Mouse (Mus musculus): Measurements from ENCODE around the gene Pcgf3. TPM values are rescaled to one million over a fixed set of nuclear protein-coding genes. Genes with fewer than 3 reads are reported as not detected.

Pcgf3 gene
- 27.2 and 34.0 TPM in 2 replicates for polyA plus RNA-seq (2014; fragmentation: Nextera tagmentation; extraction: Ambion mirVana)

DNA sequence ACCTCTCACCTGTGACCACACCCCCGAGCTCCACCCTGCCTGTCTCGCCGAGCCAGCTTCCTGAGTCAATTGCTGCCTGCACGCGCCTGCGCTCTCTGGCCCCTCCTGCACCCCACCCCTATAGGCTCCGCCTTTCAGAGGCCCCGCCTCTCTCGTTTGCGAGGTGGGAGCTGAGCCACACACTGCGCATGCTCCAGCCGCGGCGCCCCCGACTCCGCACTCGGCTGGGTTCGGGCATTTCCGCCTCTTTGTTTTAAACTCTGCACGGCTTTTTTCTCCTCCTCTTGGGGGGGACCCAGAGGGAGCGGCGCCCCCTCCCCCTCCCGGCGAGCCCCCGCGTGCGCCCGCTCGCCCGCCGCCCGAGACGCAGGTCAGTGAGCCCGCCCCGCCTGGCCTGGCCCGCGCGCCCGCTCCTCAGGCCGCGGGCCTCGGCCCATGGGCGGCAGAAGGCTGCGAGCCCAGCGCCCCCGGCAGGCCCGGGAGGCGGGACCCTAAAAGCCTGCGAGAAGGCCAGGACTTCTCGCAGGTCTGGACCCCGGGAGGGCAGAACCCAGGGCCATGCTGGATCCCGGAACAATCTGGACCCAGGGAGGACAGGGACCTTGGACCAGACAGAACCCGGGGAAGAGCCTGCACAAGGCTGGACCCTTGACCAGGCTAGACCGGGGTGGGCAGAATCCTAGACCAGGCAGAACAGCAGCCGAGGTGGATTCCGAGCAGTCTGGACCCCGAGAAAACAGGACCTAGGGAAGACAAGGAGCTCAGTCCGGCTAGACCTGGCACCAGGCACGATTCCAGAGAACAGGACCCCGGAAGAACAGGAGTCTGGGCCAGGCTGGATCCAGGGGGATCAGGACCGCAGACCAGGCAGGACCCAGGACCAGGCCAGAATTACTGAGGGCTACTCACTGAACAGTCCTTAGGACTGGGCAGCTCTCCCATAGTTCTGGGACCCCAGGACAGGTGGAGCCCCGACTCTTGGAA is at the start of gene Pcgf3:
Gene Pcgf3, plus strand, starts transcription at position 151 of the 984 bp plus-strand sequence.
- H3K4me1 ChIP-seq (ENCODE audit: control insufficient read depth, insufficient read depth, low read length): peaks cover 17% of the 10 kb centered on the region
- WGBS: 1% methylated on average over 58 of the region's 62 CpGs
- H3K4me3 ChIP-seq (ENCODE audit: low read depth, low read length): peak within 1 kb of the TSS; percentile 96
- peak; percentile 98 for ATAC-seq (ENCODE audit: insufficient number of reproducible peaks, insufficient read depth, low FRiP score, low read depth)
- peak within 1 kb of the TSS; percentile 84 for H3K27ac ChIP-seq (ENCODE audit: low read length)
- H3K36me3 ChIP-seq (ENCODE audit: control insufficient read depth, insufficient read depth, low read length): no peaks in the 10 kb centered on the region
- peak within 1 kb of the TSS; percentile 98 for H3K4me2 ChIP-seq (replicated peaks; ENCODE audit: low read depth, low read length)
- H3K9me3 ChIP-seq (ENCODE audit: control insufficient read depth, low read depth, low read length): no peaks in the 10 kb centered on the region
- peak within 1 kb of the TSS; percentile 99 for H3K9ac ChIP-seq (replicated peaks; ENCODE audit: low read depth, low read length)
- no peaks in the 10 kb centered on the region for H3K27me3 ChIP-seq (ENCODE audit: control insufficient read depth, insufficient read depth, low read length)

DNA sequence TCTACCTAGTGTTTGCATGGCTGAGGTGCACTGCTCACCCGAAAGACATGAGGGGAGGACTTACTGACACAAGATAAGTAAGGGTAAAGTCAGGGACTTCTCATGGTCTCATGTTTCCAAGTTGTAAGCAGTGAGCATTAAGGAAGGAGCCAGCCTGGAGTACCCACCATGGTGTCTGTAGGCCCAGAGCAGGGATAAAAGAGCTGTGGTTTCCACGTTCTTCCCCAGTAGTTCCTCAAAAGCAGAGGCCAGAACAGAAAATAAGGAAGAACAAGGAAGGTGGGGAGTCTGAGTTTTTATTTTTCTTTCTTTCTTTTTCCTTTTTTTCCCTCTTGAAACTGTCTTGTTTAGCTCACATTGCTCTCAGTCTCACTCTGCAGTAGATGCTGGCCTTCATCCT is 46.3 kb upstream of the Pcgf3 start:
- Histone ChIP-seq H3K9ac (replicated peaks; ENCODE audit: low read depth, low read length) (no peak overlapping the region), H3K9me3 (ENCODE audit: control insufficient read depth, low read depth, low read length) (no peaks in the 10 kb centered on the region), H3K27ac (ENCODE audit: low read length) (no peak overlapping the region), H3K4me2 (replicated peaks; ENCODE audit: low read depth, low read length) (no peak overlapping the region), H3K4me3 (ENCODE audit: low read depth, low read length) (no peak overlapping the region), H3K36me3 (ENCODE audit: control insufficient read depth, insufficient read depth, low read length) (no peaks in the 10 kb centered on the region), H3K27me3 (ENCODE audit: control insufficient read depth, insufficient read depth, low read length) (no peaks in the 10 kb centered on the region), H3K4me1 (ENCODE audit: control insufficient read depth, insufficient read depth, low read length) (no peaks in the 10 kb centered on the region)
- WGBS: 58% methylated on average over 2 of the region's 2 CpGs
- ATAC-seq (ENCODE audit: insufficient number of reproducible peaks, insufficient read depth, low FRiP score, low read depth): no peak

GRCm38 (mm10) chr5:108422741-108423140 is 38.3 kb upstream of the Pcgf3 start:
- Histone ChIP-seq H3K27me3 (ENCODE audit: control insufficient read depth, insufficient read depth, low read length) (no peaks in the 10 kb centered on the region), H3K4me2 (replicated peaks; ENCODE audit: low read depth, low read length) (no peak overlapping the region), H3K4me1 (ENCODE audit: control insufficient read depth, insufficient read depth, low read length) (no peaks in the 10 kb centered on the region), H3K9me3 (ENCODE audit: control insufficient read depth, low read depth, low read length) (no peaks in the 10 kb centered on the region), H3K27ac (ENCODE audit: low read length) (no peak overlapping the region), H3K36me3 (ENCODE audit: control insufficient read depth, insufficient read depth, low read length) (no peaks in the 10 kb centered on the region), H3K9ac (replicated peaks; ENCODE audit: low read depth, low read length) (no peak overlapping the region), H3K4me3 (ENCODE audit: low read depth, low read length) (no peak overlapping the region)
- no peak for ATAC-seq (ENCODE audit: insufficient number of reproducible peaks, insufficient read depth, low FRiP score, low read depth)
- WGBS: 67% methylated on average over 3 of the region's 3 CpGs

DNA sequence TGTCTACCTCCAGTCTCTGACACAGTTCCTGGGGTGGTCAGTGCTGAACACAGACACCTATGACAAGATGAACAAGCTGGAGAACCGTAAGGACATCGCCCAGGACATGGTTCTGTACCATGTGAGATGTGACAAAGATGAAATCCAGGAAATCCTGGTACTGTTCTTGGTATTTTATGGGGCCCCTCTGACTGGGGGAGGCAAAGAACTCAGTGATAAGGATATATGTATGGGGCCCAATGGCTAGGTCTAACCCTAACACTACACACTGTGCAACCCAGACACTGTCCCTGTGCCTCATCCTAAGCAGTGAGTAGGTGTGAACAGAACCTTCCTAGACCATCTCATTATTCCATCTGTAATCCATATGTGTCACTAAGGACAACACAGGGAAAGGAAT is 37.6 kb upstream of the Pcgf3 start:
- Histone ChIP-seq H3K9ac (replicated peaks; ENCODE audit: low read depth, low read length) (no peak overlapping the region), H3K27me3 (ENCODE audit: control insufficient read depth, insufficient read depth, low read length) (no peaks in the 10 kb centered on the region)

GRCm38 (mm10) chr5:108427186-108427585 is 33.8 kb upstream of the Pcgf3 start:
- Histone ChIP-seq H3K27ac (ENCODE audit: low read length) (no peak overlapping the region), H3K4me3 (ENCODE audit: low read depth, low read length) (no peak overlapping the region), H3K4me2 (replicated peaks; ENCODE audit: low read depth, low read length) (no peak overlapping the region), H3K4me1 (ENCODE audit: control insufficient read depth, insufficient read depth, low read length) (no peaks in the 10 kb centered on the region), H3K9ac (replicated peaks; ENCODE audit: low read depth, low read length) (no peak overlapping the region), H3K36me3 (ENCODE audit: control insufficient read depth, insufficient read depth, low read length) (no peaks in the 10 kb centered on the region; the same call in none of the 2 replicates), H3K9me3 (ENCODE audit: control insufficient read depth, low read depth, low read length) (no peaks in the 10 kb centered on the region), H3K27me3 (ENCODE audit: control insufficient read depth, insufficient read depth, low read length) (no peaks in the 10 kb centered on the region)
- 43% methylated on average over 1 of the region's 1 CpGs for WGBS
- ATAC-seq (ENCODE audit: insufficient number of reproducible peaks, insufficient read depth, low FRiP score, low read depth): no peak

More for the DNA sequence above, 37.6 kb upstream of the Pcgf3 start:
- Histone ChIP-seq H3K36me3 (ENCODE audit: control insufficient read depth, insufficient read depth, low read length) (no peaks in the 10 kb centered on the region), H3K4me3 (ENCODE audit: low read depth, low read length) (no peak overlapping the region), H3K27ac (ENCODE audit: low read length) (no peak overlapping the region), H3K9me3 (ENCODE audit: control insufficient read depth, low read depth, low read length) (no peaks in the 10 kb centered on the region), H3K4me1 (ENCODE audit: control insufficient read depth, insufficient read depth, low read length) (no peaks in the 10 kb centered on the region), H3K4me2 (replicated peaks; ENCODE audit: low read depth, low read length) (no peak overlapping the region)
- no peak for ATAC-seq (ENCODE audit: insufficient number of reproducible peaks, insufficient read depth, low FRiP score, low read depth)
- 85% methylated on average over 2 of the region's 2 CpGs for WGBS

DNA sequence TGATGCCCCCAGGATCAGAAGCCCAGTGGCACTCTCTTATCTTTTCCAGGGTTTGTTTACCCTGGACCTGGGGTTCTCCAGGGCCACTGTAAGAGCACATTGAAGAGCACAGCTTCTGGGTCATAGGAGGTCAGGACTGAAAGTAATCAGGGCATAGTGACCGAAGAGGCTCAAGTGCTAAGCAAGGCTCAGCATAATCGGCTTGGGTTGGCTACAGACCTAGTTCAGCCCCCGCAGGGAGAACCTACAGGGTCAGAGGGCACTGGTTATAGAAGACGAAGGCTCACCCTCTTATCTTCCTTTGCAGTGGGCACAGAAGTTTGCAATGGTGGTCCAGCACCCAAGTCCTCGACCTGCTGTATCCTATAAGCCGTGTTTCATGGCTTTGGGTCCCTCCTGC is 29.8 kb upstream of the Pcgf3 start:
- Histone ChIP-seq H3K27ac (ENCODE audit: low read length) (no peak overlapping the region), H3K9me3 (ENCODE audit: control insufficient read depth, low read depth, low read length) (no peaks in the 10 kb centered on the region), H3K4me1 (ENCODE audit: control insufficient read depth, insufficient read depth, low read length) (peaks cover 5% of the 10 kb centered on the region), H3K9ac (replicated peaks; ENCODE audit: low read depth, low read length) (no peak overlapping the region), H3K27me3 (ENCODE audit: control insufficient read depth, insufficient read depth, low read length) (no peaks in the 10 kb centered on the region), H3K4me3 (ENCODE audit: low read depth, low read length) (no peak overlapping the region), H3K36me3 (ENCODE audit: control insufficient read depth, insufficient read depth, low read length) (peaks cover 3% of the 10 kb centered on the region), H3K4me2 (replicated peaks; ENCODE audit: low read depth, low read length) (no peak overlapping the region)
- ATAC-seq (ENCODE audit: insufficient number of reproducible peaks, insufficient read depth, low FRiP score, low read depth): no peak
- 84% methylated on average over 6 of the region's 6 CpGs for WGBS

DNA sequence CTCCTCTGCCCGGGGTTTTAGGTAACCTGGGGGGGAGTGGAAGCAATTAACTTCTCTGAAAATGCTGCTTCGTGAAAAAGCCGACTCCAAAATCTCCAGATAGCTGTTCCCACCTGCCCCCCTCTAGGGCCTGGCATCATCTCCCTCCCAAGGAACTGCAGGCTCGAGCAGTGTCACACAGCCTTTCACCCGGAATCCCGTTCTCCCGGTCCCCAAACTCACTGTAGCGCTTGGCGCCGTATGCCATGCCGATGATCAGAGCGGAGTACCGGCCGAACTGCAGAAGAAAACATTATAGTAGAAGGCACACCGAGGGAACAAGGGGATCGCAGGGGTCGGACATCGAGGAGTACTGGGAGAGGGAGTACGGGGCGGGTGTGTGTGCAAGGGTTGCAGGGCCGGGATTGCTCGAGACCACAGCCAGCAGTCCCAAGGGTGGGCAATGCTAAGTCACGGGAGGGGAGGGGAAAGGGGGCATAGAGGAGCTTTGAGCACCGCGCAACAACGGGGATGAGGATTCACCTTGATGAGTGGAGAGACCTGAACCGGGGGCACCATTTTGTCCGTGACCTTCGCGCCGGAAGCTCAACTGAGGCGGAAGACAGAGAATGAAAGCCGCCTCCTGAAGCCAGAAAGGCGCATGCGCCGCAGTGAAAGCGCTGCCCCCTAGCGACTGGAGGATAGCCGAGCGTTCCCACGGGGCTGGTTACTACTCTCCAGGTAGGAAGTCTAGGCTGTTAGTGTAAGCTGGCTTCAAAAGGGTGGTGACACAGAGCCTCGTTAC is 27.0 kb upstream of the Pcgf3 start, which contains the start of gene Atp5k:
Gene Atp5k, minus strand, starts transcription at position 645 of the 784 bp plus-strand sequence.
- peak within 1 kb of the TSS; percentile 76 for H3K9ac ChIP-seq (replicated peaks; ENCODE audit: low read depth, low read length)
- peak within 1 kb of the TSS; percentile 89 for H3K4me3 ChIP-seq (ENCODE audit: low read depth, low read length)
- no peaks in the 10 kb centered on the region for H3K27me3 ChIP-seq (ENCODE audit: control insufficient read depth, insufficient read depth, low read length)
- H3K4me1 ChIP-seq (ENCODE audit: control insufficient read depth, insufficient read depth, low read length): peaks cover 5% of the 10 kb centered on the region
- H3K27ac ChIP-seq (ENCODE audit: low read length): no peak within 1 kb of the TSS
- peak; percentile 90 for ATAC-seq (ENCODE audit: insufficient number of reproducible peaks, insufficient read depth, low FRiP score, low read depth)
- H3K9me3 ChIP-seq (ENCODE audit: control insufficient read depth, low read depth, low read length): no peaks in the 10 kb centered on the region
- H3K4me2 ChIP-seq (replicated peaks; ENCODE audit: low read depth, low read length): peak within 1 kb of the TSS; percentile 82
- WGBS: under 1% methylated on average over 42 of the region's 42 CpGs
- peaks cover 3% of the 10 kb centered on the region for H3K36me3 ChIP-seq (ENCODE audit: control insufficient read depth, insufficient read depth, low read length)

DNA sequence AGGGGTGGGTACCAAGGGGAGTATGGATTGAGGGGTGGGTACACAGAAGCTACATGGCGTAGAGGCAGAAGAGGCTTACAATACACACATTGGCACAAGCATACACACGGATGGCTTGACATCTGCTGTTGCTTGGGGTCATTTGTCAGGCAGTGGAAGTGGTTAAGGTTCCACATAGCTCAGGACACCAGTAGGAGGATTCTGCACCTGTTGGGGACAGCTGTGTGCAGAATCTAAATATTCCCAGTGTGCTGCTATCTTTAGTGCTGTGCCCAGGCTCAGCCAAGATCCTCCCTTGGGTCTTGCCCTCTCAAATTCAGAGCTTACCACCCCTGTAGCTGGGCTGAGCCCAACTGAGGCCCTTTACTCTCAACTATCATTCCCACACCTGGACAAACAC is 24.9 kb upstream of the Pcgf3 start:
- Histone ChIP-seq H3K27ac (ENCODE audit: low read length) (no peak overlapping the region), H3K9me3 (ENCODE audit: control insufficient read depth, low read depth, low read length) (no peaks in the 10 kb centered on the region), H3K4me3 (ENCODE audit: low read depth, low read length) (no peak overlapping the region), H3K4me1 (ENCODE audit: control insufficient read depth, insufficient read depth, low read length) (peaks cover 5% of the 10 kb centered on the region), H3K36me3 (ENCODE audit: control insufficient read depth, insufficient read depth, low read length) (peaks cover 3% of the 10 kb centered on the region; the same call in 1 of the 2 replicates), H3K27me3 (ENCODE audit: control insufficient read depth, insufficient read depth, low read length) (no peaks in the 10 kb centered on the region), H3K4me2 (replicated peaks; ENCODE audit: low read depth, low read length) (no peak overlapping the region), H3K9ac (replicated peaks; ENCODE audit: low read depth, low read length) (no peak overlapping the region)
- ATAC-seq (ENCODE audit: insufficient number of reproducible peaks, insufficient read depth, low FRiP score, low read depth): no peak
- 72% methylated on average over 2 of the region's 2 CpGs for WGBS
